Mouse (Mus musculus) brain, embryonic 18.5 days (tissue): ENCODE data around the gene Psd4.

Experiments
- DNase-seq: peaks from one replicate; pipeline ENCODE4 v3.0.0-alpha.2; 2012; ENCODE audit warnings: low read depth, low spot score

The Psd4 gene

DNA sequence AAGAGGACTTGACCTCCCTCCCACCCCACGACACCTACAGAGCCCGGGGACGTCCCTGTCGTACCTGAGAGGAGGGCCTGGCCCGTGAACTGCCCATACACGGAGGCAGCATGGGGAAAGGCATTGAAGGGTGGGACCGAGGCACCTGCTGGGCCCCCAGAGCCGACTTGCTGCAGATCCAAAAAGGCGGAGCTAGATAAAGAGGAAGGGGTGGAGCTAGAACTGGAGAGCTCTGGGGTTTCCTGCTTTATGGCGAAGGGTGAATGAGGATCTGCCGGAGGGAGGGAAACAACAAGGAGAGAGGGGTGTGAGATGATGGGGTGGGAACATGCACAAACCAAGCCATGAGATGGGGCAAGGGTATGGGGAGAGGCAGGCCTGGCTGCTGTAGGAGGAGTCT lies 68.3 kb downstream of the Psd4 start:
- no peak for DNase-seq

DNA sequence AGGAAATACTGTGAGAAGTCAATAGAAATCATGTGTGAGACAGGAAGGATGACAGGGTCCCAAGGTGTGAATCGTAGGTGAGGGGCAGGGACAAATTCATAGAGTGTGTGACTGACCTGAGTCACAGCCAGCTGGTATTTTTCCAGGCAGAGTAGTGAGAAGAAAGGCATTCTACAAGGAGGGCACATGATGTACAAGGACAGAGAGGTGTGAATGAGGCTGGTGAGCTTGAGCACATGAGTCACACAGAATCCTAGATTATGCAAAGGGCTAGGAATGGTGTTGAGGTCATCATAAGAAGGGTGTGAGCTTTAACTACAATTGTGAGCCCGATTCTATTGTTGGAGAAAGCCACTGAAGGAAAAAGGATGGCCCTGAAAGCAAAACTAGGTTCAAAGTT lies 72.7 kb downstream of the Psd4 start:
- no peak for DNase-seq

DNA sequence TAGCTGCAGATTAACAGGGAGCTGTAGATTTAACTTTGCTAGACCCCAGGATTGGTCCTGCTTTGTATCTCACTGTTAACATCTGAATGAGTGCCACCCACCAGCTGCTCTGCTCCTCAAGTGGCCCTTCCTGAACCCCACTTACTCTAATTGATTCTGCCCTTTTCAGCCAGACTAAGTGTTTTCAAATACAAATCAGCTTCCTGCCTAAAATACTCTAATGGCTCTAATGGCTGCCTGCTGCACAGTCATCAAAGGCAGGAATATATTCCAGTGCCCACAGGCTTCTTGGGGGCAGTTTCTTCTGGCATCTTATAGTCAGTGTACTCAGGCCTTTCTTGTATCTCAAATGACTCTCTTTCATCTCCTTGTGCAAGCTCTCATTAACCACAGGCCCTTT lies 74.5 kb downstream of the Psd4 start:
- no peak for DNase-seq

DNA sequence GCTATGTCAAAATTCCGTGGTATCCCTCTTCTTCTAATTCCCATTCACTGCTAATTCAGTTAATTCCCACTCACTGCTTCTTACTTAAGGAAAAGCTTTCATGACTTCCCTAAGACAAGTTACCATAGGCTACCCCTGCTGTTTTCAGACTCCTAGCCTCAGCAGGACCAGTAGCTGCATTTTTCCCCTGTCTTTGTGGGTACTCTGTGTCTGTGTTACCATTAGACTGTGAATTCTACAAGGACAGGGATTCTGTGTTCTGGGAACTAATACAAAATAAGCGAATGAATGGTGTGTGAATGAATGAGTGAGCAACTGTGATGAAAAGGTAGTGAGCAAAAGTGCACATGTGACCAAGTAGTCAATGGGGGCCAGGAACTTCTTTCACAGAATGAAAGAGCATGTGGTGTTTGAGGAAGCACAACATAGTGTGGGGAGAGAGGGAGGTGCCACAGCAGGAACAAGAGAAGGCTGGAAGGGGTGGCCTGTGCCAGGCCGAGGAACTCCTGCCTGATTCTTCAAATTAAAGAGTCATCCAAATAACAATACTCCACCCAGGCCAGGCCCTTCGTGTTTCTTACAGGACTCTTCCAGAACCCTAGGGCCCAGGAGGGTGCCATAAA lies 75.0 kb downstream of the Psd4 start:
- no peak for DNase-seq

DNA sequence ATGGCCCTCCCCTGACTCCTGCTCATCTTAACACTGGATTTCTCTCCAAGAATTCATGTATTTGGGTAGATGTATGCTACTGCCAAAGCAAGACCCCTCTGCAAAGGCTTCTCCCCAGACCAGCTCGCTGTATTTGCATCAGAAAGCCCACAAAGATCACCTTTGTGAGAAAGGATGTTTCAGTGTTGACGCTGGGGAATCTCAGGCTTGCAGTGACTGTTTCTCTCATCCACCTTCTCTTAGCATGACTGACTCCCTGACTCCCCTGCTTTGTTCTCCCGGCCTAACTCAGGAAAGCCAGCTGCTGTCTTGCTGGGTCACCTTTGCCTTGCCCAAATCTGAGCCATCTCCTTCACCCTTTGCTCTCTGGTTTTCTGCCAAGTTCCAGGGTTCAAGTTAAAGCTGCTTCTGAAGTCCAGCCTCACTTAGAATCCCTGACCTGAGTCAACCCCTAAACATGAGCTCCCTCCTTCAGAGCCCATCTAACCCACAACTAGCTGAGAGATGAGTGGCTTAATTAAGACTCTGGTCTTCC lies 75.9 kb downstream of the Psd4 start:
- DNase-seq: no peak

DNA sequence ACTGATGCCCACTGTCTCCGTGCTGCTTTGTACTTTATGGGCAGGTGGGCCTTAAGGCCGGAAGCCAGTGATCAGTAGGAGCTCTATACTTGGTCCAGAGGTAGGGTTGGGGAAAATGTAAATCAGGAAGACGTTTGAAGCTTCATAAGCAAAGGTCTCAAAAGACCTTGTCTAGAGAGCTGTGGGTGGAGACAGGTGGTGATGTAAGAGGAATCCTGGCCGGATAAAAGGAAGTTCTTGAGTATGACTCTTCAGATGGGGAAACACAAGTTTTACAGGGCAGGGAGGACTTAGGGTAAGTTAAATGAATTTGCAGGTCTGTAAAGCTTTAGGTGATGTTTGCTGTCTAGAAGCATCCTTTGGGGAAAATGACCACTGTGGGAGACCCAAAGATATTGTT lies 81.7 kb downstream of the Psd4 start:
- no peak for DNase-seq

DNA sequence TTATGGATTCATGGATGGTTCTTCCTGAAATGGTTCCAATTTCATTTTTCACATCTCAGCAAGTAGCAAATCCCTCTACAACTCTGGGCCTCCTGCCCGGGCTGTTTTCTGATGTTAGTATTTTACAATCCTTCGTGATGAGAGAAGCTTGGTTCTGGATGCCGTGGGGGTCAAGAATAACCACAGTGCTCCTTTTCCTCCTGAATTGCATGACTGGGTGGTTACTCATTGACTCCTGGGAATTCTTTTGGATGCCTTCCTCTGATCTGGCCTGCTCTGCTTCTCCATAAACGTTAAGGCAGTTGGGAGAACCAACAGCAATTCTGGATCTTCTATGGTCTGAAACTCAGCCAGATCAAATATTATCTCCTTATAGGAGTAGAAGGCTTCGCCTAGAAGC lies 85.8 kb downstream of the Psd4 start:
- DNase-seq: no peak

DNA sequence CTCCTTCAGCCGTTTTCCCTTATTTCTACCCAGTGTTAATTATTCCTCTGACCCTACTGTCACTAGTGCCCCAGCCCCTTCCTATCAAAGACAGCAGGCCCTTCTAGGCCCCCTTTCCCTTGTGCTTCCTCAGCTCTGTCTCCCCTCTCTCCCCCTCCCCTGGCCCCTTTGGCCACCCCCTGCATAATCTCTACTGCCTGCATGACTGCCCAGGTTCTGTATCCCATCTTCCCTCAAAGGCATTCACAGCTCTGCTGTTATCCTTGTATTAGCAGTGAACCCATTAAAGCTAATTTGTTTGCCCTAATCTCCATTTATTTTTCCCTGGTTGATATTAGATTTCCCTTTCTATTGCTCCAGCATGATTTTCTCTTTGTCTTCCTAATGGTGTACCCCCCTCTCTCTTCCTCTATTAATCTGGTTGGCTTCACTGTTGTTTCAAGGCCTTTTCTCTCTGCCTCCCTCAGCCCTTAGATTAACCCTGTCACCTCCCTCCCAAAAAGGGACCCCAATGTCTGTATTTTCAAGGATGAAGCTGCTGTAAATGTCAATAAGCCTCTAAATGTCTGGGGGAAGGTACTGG lies 87.1 kb downstream of the Psd4 start:
- no peak for DNase-seq

DNA sequence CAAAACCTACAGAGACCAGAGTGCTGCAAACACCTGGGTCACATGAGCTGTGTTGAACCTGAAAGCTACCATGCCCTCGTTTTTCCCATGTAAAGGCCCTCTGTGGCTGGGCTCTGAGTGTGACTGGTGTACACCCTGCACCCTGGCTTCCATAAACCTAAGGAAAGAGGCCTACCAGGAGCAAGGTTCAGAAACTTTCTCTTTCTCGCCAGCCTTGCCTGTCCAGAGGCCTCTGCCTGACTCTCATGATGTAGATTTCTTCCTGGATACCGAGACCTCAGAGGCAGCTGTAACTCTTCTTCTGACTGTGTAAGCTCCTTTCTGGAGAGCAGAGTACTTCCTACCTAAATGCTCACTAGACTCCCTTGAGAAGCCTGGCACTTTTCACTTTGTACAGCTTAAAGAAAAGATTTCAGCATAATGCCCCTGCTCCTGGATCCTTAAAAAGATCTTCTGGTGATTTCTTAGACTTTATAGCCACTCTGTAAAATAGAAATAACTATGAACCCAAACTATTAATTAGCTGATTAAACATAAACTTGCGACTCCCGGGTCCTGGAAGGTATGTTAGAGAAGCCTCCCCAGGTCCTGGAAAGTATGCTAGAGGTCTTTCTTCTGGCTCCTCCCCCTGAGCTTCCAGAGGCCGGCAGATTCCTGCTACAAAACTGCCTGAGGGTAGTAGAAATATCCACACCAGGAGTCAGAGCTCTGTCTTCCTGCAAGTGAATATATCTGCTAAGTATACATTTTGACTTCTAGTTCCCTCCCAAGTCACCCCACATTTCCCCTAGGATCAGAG lies 87.9 kb downstream of the Psd4 start:
- no peak for DNase-seq

DNA sequence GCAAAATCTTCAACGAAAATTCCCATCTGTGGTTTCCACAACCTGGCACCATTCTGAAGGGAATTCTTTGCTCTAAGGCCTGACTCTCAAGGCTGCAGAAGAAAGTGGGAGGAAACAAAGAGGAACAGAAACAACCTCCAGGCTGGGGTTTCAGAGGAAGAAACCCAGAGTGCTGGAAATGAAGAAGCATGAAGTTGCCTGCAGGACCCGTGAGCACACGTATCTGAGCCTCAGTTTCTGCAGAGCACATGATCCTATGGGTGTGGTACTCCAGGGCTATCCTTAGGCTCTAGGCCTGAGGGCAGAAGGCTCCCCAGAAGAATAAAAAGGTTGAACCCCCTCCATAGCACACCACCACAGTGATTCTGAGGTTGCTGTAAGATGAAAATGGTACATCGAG lies 89.5 kb downstream of the Psd4 start:
- DNase-seq: no peak

DNA sequence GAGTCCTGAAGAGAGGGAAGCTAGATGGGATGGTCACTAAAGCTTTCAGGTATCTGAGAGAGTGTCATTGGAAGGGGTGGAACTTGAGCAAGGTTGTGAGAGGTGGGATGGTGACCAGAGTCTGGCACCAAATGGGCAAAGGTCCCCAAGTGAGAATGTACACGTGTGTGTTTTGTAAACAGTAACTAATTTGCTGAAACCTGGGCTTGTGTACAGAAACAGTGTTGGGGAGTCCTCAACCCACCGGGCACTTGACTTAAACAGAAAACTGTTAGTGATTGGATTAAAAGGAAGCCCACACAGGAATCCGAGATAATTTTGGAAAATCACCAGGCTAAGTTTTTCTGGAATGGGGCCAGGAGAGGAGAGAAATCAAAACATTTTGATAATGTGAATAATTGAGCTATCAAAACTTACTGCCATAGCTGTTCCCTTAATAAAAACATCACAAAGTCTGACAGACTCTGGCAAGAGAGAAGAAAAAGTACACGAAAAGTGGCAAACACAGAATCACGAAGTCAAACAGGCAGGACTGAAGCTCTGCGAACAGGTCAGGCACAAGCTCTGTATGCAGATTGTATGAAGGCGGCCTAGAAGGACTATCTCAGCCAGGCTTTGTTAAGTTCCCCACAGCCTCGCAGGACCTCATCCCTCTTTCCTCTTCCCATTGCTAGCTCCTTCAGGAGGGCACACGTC lies 92.9 kb downstream of the Psd4 start:
- no peak for DNase-seq

DNA sequence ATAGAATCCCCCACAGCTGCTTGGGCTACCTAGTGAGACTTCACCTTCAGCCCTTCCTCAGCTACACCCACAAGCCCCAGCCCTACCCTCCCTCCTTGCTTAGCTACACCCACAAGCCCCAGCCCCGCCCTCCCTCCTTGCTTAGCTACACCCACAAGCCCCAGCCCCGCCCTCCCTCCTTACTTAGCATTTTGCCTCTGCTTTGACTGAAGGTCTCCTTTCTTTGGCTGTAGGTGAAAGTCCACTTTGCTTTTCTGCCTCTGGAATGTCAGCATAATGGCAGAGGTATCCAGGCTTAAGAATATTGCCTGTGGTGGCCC lies 93.4 kb downstream of the Psd4 start:
- no peak for DNase-seq
